Mouse (Mus musculus) midbrain, embryonic 13.5 days (tissue): ENCODE results near the gene Elane. TPM values are rescaled to one million over a fixed set of nuclear protein-coding genes. Genes with fewer than 3 reads are reported as not detected.

ENCODE experiments used
- ATAC-seq: fragments of 200-750 bp; cut with Nextera tagmentation; 2 replicates; pipeline ENCODE4 v1.8.0; 2017; ENCODE audit warnings: mild to moderate bottlenecking, moderate TSS enrichment, moderate library complexity
- H3K27ac ChIP-seq: fragments of 300-500 bp; sonication (generic); 2 replicates; pipeline ENCODE4 v1.5.1; 2015; ENCODE audit warnings: inconsistent platforms, mild to moderate bottlenecking, moderate library complexity
- H3K27me3 ChIP-seq: fragments of 300-500 bp; sonication (generic); 2 replicates; pipeline ENCODE4 v1.6.1; 2015; ENCODE audit warnings: mild to moderate bottlenecking, inconsistent platforms
- H3K36me3 ChIP-seq: fragments of 300-500 bp; sonication (generic); 2 replicates; pipeline ENCODE4 v1.6.1; 2015; ENCODE audit warnings: mild to moderate bottlenecking, inconsistent platforms
- H3K4me1 ChIP-seq: fragments of 300-500 bp; sonication (generic); replicated peaks from 2 replicates; pipeline ENCODE4 v1.6.1; 2015; ENCODE audit warnings: inconsistent platforms
- H3K4me2 ChIP-seq: fragments of 300-500 bp; sonication (generic); replicated peaks from 2 replicates; pipeline ENCODE4 v1.6.1; 2015; ENCODE audit warnings: moderate library complexity, mild to moderate bottlenecking, inconsistent platforms
- H3K4me3 ChIP-seq: fragments of 300-500 bp; sonication (generic); replicated peaks from 2 replicates; pipeline ENCODE4 v1.5.1; 2015; ENCODE audit warnings: mild to moderate bottlenecking, inconsistent platforms
- H3K9ac ChIP-seq: fragments of 300-500 bp; sonication (generic); replicated peaks from 2 replicates; pipeline ENCODE4 v1.6.1; 2015; ENCODE audit warnings: mild to moderate bottlenecking, inconsistent platforms
- H3K9me3 ChIP-seq: fragments of 300-500 bp; sonication (generic); 2 replicates; pipeline ENCODE4 v1.6.1; 2016; ENCODE audit warnings: mild to moderate bottlenecking, inconsistent platforms
- WGBS: fragments of 180-500 bp; shearing (Covaris S2); methylation state at CpG from one replicate; pipeline ENCODE4 v1.1.7; 2015; 5-methylcytosine and 5-hydroxymethylcytosine counted together
- polyA plus RNA-seq: library from polyadenylated mRNA; unstranded; fragments of >200 nt; fragmentation: Nextera tagmentation; extraction: Ambion mirVana; gene quantifications from 2 replicates; pipeline ENCODE4 v1.2.1, GENCODE M21; 2015

Gene Elane
- polyA plus RNA-seq, 1 experiment from 2014 or later = not detected

- Histone ChIP-seq H3K4me1 (peaks cover 58% of the 10 kb centered on the region), H3K9me3 (no peaks in the 10 kb centered on the region), H3K27me3 (no peaks in the 10 kb centered on the region), H3K9ac (peak overlapping the region; percentile 82), H3K4me2 (peak overlapping the region; percentile 77), H3K4me3 (peak overlapping the region; percentile 48), H3K27ac (peak overlapping the region; percentile 99), H3K36me3 (peaks cover 16% of the 10 kb centered on the region)
- WGBS = 24% methylated on average over 8 of the region's 8 CpGs
- ATAC-seq = no peak
Observed at GRCm38 (mm10) chr10:79852827-79853226, 33.2 kb upstream of the Elane start.

- peak overlapping the region; percentile 48 for H3K4me3 ChIP-seq
- H3K4me2 ChIP-seq = peak overlapping the region; percentile 77
- no peaks in the 10 kb centered on the region for H3K9me3 ChIP-seq
- no peaks in the 10 kb centered on the region for H3K27me3 ChIP-seq
- H3K27ac ChIP-seq = peak overlapping the region; percentile 99
- ATAC-seq = peak; percentile 32
- H3K4me1 ChIP-seq = peaks cover 59% of the 10 kb centered on the region
- H3K9ac ChIP-seq = peak overlapping the region; percentile 82
- WGBS = 0% methylated on average over 15 of the region's 15 CpGs
- H3K36me3 ChIP-seq = peaks cover 22% of the 10 kb centered on the region
Observed at GRCm38 (mm10) chr10:79853392-79853791, 32.7 kb upstream of the Elane start.

GRCm38 (mm10) chr10:79853860-79854795 lies 31.9 kb upstream of the Elane start, which contains the start of gene Ptbp1:
Gene Ptbp1 (plus strand): TSS chr10:79854427.
- peaks cover 29% of the 10 kb centered on the region for H3K36me3 ChIP-seq
- peak; percentile 92 for ATAC-seq
- H3K27ac ChIP-seq = peak within 1 kb of the TSS; percentile 100
- under 1% methylated on average over 75 of the region's 75 CpGs for WGBS
- peak within 1 kb of the TSS; percentile 99 for H3K4me3 ChIP-seq
- H3K4me1 ChIP-seq = peaks cover 66% of the 10 kb centered on the region
- H3K9ac ChIP-seq = peak within 1 kb of the TSS; percentile 98
- no peaks in the 10 kb centered on the region for H3K9me3 ChIP-seq
- H3K27me3 ChIP-seq = no peaks in the 10 kb centered on the region
- H3K4me2 ChIP-seq = peak within 1 kb of the TSS; percentile 100

GRCm38 (mm10) chr10:79854801-79855541 lies 31.1 kb upstream of the Elane start:
- Histone ChIP-seq H3K36me3 (peaks cover 37% of the 10 kb centered on the region), H3K4me1 (peaks cover 69% of the 10 kb centered on the region), H3K27ac (peak overlapping the region; percentile 100), H3K9me3 (no peaks in the 10 kb centered on the region), H3K4me3 (peak overlapping the region; percentile 99), H3K4me2 (peak overlapping the region; percentile 100), H3K27me3 (no peaks in the 10 kb centered on the region), H3K9ac (peak overlapping the region; percentile 98)
- ATAC-seq = peak; percentile 43
- WGBS = under 1% methylated on average over 83 of the region's 83 CpGs

- 5% methylated on average over 10 of the region's 10 CpGs for WGBS
- Histone ChIP-seq H3K9ac (peak overlapping the region; percentile 98), H3K4me3 (peak overlapping the region; percentile 99), H3K36me3 (peaks cover 44% of the 10 kb centered on the region), H3K27me3 (no peaks in the 10 kb centered on the region), H3K9me3 (no peaks in the 10 kb centered on the region), H3K4me1 (peaks cover 69% of the 10 kb centered on the region), H3K27ac (peak overlapping the region; percentile 100), H3K4me2 (peak overlapping the region; percentile 100)
- no peak for ATAC-seq
Observed at GRCm38 (mm10) chr10:79855558-79856184, 30.4 kb upstream of the Elane start.

GRCm38 (mm10) chr10:79856280-79856679 lies 29.8 kb upstream of the Elane start:
- no peak for ATAC-seq
- Histone ChIP-seq H3K36me3 (peaks cover 50% of the 10 kb centered on the region), H3K4me1 (peaks cover 66% of the 10 kb centered on the region), H3K27me3 (no peaks in the 10 kb centered on the region), H3K9me3 (no peaks in the 10 kb centered on the region), H3K4me3 (peak overlapping the region; percentile 99), H3K27ac (peak overlapping the region; percentile 54; the same call in 1 of the 2 replicates), H3K9ac (peak overlapping the region; percentile 98), H3K4me2 (peak overlapping the region; percentile 100)
- 43% methylated on average over 6 of the region's 6 CpGs for WGBS

GRCm38 (mm10) chr10:79856704-79857451 lies 29.2 kb upstream of the Elane start:
- peak overlapping the region; percentile 100 for H3K4me2 ChIP-seq
- peaks cover 56% of the 10 kb centered on the region for H3K36me3 ChIP-seq
- H3K27ac ChIP-seq = peak overlapping the region; percentile 54
- no peak for ATAC-seq
- WGBS = 65% methylated on average over 7 of the region's 7 CpGs
- H3K9me3 ChIP-seq = no peaks in the 10 kb centered on the region
- peaks cover 60% of the 10 kb centered on the region for H3K4me1 ChIP-seq
- H3K4me3 ChIP-seq = peak overlapping the region; percentile 99
- H3K9ac ChIP-seq = peak overlapping the region; percentile 98
- no peaks in the 10 kb centered on the region for H3K27me3 ChIP-seq

GRCm38 (mm10) chr10:79857452-79857811 lies 28.6 kb upstream of the Elane start:
- ATAC-seq = no peak
- Histone ChIP-seq H3K9ac (peak overlapping the region; percentile 98), H3K4me1 (peaks cover 55% of the 10 kb centered on the region), H3K36me3 (peaks cover 62% of the 10 kb centered on the region), H3K9me3 (no peaks in the 10 kb centered on the region), H3K27ac (peak overlapping the region; percentile 54), H3K4me2 (peak overlapping the region; percentile 100), H3K4me3 (peak overlapping the region; percentile 99), H3K27me3 (no peaks in the 10 kb centered on the region)
- WGBS = 44% methylated on average over 4 of the region's 4 CpGs

GRCm38 (mm10) chr10:79857894-79858293 lies 28.2 kb upstream of the Elane start:
- peak overlapping the region; percentile 99 for H3K4me3 ChIP-seq
- H3K4me2 ChIP-seq = peak overlapping the region; percentile 100
- peak overlapping the region; percentile 98 for H3K9ac ChIP-seq
- H3K4me1 ChIP-seq = peaks cover 50% of the 10 kb centered on the region
- no peaks in the 10 kb centered on the region for H3K9me3 ChIP-seq
- peaks cover 67% of the 10 kb centered on the region for H3K36me3 ChIP-seq
- 84% methylated on average over 2 of the region's 2 CpGs for WGBS
- ATAC-seq = no peak
- H3K27ac ChIP-seq = peak overlapping the region; percentile 54
- H3K27me3 ChIP-seq = no peaks in the 10 kb centered on the region

GRCm38 (mm10) chr10:79858416-79859074 lies 27.5 kb upstream of the Elane start:
- H3K4me3 ChIP-seq = peak overlapping the region; percentile 99
- H3K4me1 ChIP-seq = peaks cover 43% of the 10 kb centered on the region
- H3K27me3 ChIP-seq = no peaks in the 10 kb centered on the region
- H3K36me3 ChIP-seq = peaks cover 73% of the 10 kb centered on the region
- WGBS = 60% methylated on average over 17 of the region's 17 CpGs
- no peaks in the 10 kb centered on the region for H3K9me3 ChIP-seq
- H3K9ac ChIP-seq = peak overlapping the region; percentile 98
- ATAC-seq = no peak
- peak overlapping the region; percentile 54 for H3K27ac ChIP-seq
- peak overlapping the region; percentile 100 for H3K4me2 ChIP-seq
